Mouse (Mus musculus) hindbrain, embryonic 14.5 days (tissue): ENCODE measurements at regions not wholly inside any gene's neighbourhood (a gene's known extent, or its start where the extent isn't known, plus 50 kb on each side); places are given as distances from the start of the nearest gene placed in this dataset.

ENCODE experiments used
- ATAC-seq: fragments of 200-750 bp; cut with Nextera tagmentation; 2 replicates; pipeline ENCODE4 v1.8.0; 2017; ENCODE audit warnings: moderate number of reproducible peaks, mild to moderate bottlenecking, moderate TSS enrichment, moderate library complexity; ENCODE audit not compliant: low FRiP score
- DNase-seq: peaks from one replicate; pipeline ENCODE4 v3.0.0-alpha.2; 2015; ENCODE audit warnings: low spot score
- H3K27ac ChIP-seq: fragments of 300-500 bp; sonication (generic); 2 replicates; pipeline ENCODE4 v1.5.1; 2014; ENCODE audit warnings: mild to moderate bottlenecking, moderate library complexity
- H3K27me3 ChIP-seq: fragments of 300-500 bp; sonication (generic); 2 replicates; pipeline ENCODE4 v1.6.1; 2014; ENCODE audit warnings: mild to moderate bottlenecking, low read length, mixed read lengths; ENCODE audit not compliant: control insufficient read depth, insufficient read depth
- H3K36me3 ChIP-seq: fragments of 300-500 bp; sonication (generic); replicated peaks from 2 replicates; pipeline ENCODE4 v1.6.1; 2014; ENCODE audit not compliant: control insufficient read depth, insufficient read depth
- H3K4me1 ChIP-seq: fragments of 300-500 bp; sonication (generic); replicated peaks from 2 replicates; pipeline ENCODE4 v1.6.1; 2014; ENCODE audit warnings: antibody characterized with exemption, low read length, mixed read lengths; ENCODE audit not compliant: control insufficient read depth, insufficient read depth
- H3K4me2 ChIP-seq: fragments of 300-500 bp; sonication (generic); replicated peaks from 2 replicates; pipeline ENCODE4 v1.6.1; 2014; ENCODE audit warnings: mild to moderate bottlenecking, moderate library complexity
- H3K4me3 ChIP-seq: fragments of 300-500 bp; sonication (generic); replicated peaks from 2 replicates; pipeline ENCODE4 v1.5.1; 2014; ENCODE audit warnings: mild to moderate bottlenecking, low read length
- H3K9ac ChIP-seq: fragments of 300-500 bp; sonication (generic); 2 replicates; pipeline ENCODE4 v1.6.1; 2014
- H3K9me3 ChIP-seq: fragments of 300-500 bp; sonication (generic); 2 replicates; pipeline ENCODE4 v1.6.1; 2016; ENCODE audit warnings: low read length; ENCODE audit not compliant: control insufficient read depth
- WGBS: fragments of 180-500 bp; shearing (Covaris S2); extraction: QIAGEN DNeasy Blood & Tissue Kit; methylation state at CpG from one replicate; pipeline ENCODE4 v1.1.7; 2014; 5-methylcytosine and 5-hydroxymethylcytosine counted together

- 80% methylated on average over 12 of the region's 12 CpGs for WGBS
- H3K27ac ChIP-seq: no peak overlapping the region
- peaks cover 5% of the 10 kb centered on the region; the same call in 1 of the 2 replicates for H3K4me1 ChIP-seq
- DNase-seq: no peak
- no peaks in the 10 kb centered on the region for H3K36me3 ChIP-seq
- no peaks in the 10 kb centered on the region for H3K9me3 ChIP-seq
- H3K4me3 ChIP-seq: no peak overlapping the region
- no peak overlapping the region for H3K4me2 ChIP-seq
- H3K27me3 ChIP-seq: no peaks in the 10 kb centered on the region
- H3K9ac ChIP-seq: no peak overlapping the region
- 0 out of 2 replicates have a peak, but pooled peaks have one; percentile 46 for ATAC-seq
Measured at GRCm38 (mm10) chr1:158193968-158194565, 162.1 kb downstream of the Brinp2 start.
